Mouse (Mus musculus) erythroblast, embryonic 14.5 days (primary cell): Measurements from ENCODE around the gene Reep6.
"Not testable (repeated sequence)": the region's sequence is repeated elsewhere in the genome, so short reads cannot be mapped to it uniquely, and the experiment has no call there.

Experiments used
- GATA1 ChIP-seq: IDR thresholded peaks from 2 replicates; pipeline ENCODE4 v1.6.1; 2012; ENCODE audit warnings: low read length, inconsistent platforms, mixed read lengths
- TAL1 ChIP-seq: IDR thresholded peaks from 3 replicates; pipeline ENCODE4 v1.6.1; 2012; ENCODE audit warnings: low read length, inconsistent platforms, mixed read lengths

- TF ChIP-seq GATA1, TAL1: not testable (repeated sequence)
Measured at GRCm38 (mm10) chr10:80345929-80346328, 16.2 kb downstream of the Reep6 start.
